Mouse (Mus musculus): Measurements from ENCODE around the gene Gcm1. TPM values are rescaled to one million over a fixed set of nuclear protein-coding genes. Genes with fewer than 3 reads are reported as not detected.

Gcm1 gene
- polyA plus RNA-seq, 1 experiment from 2014 or later, result not detected

DNA sequence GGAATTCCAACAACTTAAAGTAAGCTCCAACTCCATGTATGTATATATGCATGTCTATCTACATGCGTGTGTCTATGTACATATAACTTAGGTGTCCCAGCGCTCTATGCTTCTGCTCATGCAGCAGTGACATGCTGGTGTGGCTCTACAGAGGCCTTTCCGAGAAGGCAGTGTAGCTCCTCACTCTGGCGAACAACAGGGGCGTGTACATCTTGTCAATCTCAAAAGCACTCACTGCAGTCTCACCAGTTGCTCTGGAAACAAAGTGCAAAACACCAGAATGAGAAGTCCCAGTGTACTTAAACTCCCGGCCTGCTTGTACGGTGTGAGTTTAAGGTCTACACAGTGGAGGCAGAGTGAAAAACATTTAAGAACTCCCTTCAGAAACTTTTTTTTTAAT lies 30.1 kb downstream of the Gcm1 start:
- 83% methylated on average over 7 of the region's 7 CpGs for WGBS
- H3K4me1 ChIP-seq, result no peaks in the 10 kb centered on the region
- H3K36me3 ChIP-seq, result peaks cover 52% of the 10 kb centered on the region
- H3K27ac ChIP-seq (replicated peaks), result no peak overlapping the region
- ATAC-seq (ENCODE audit: insufficient number of reproducible peaks, low FRiP score, low TSS enrichment, low read depth), result no peak
- H3K4me2 ChIP-seq (replicated peaks), result no peak overlapping the region
- no peaks in the 10 kb centered on the region for H3K9me3 ChIP-seq (replicated peaks)
- no peak overlapping the region for H3K9ac ChIP-seq
- no peaks in the 10 kb centered on the region for H3K27me3 ChIP-seq
- H3K4me3 ChIP-seq (replicated peaks), result no peak overlapping the region

DNA sequence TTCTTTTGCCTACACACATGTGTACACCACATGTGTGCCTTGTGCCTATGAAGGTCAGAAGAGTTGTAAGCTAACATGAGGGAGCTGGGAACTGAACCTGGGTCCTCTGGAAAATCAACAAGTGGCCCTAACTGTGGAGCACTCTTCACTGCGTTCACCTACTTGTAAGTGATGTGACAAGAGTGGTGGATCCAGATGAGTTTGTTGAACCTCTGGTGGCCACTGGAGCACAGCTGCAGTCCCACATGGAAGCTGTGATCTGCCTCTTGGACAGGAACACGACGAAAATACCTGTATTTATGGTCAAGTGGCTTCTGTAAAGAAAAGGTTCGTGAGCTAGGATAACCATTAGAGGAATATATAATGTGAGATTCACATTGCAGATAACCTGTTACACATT lies 32.6 kb downstream of the Gcm1 start:
- Histone ChIP-seq H3K9me3 (replicated peaks) (no peaks in the 10 kb centered on the region), H3K27me3 (no peaks in the 10 kb centered on the region), H3K4me2 (replicated peaks) (no peak overlapping the region), H3K4me1 (no peaks in the 10 kb centered on the region), H3K27ac (replicated peaks) (no peak overlapping the region), H3K36me3 (peaks cover 60% of the 10 kb centered on the region), H3K9ac (no peak overlapping the region), H3K4me3 (replicated peaks) (no peak overlapping the region)
- no peak for ATAC-seq (ENCODE audit: insufficient number of reproducible peaks, low FRiP score, low TSS enrichment, low read depth)
- 88% methylated on average over 4 of the region's 4 CpGs for WGBS

DNA sequence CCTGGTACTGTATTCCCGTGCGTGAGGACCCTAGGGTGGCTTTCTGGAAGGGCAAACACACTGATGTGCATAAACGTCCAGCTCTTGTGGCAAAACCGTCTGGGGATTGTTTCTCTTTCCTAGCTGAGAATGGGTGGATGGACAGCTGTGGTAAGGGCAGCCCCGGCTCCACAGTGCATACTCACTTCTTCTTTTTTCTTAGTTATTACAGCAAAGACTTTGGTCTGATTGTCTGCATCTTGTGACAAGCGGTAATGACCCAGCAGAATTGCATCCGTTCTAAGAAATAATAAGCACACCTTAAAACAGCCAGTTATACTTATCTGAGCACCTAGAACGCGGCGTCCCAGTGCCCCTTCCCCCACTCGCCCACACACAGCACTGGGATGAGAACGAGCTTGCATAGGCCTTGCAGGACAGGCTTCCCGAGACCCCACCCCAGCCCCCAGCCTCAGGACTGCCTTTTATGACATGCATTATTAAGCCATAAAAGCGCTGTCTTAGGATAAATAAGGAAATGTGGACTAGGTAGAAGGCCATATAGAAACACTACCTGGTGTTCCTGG lies 34.1 kb downstream of the Gcm1 start:
- Histone ChIP-seq H3K4me1 (no peaks in the 10 kb centered on the region), H3K27me3 (no peaks in the 10 kb centered on the region), H3K4me3 (replicated peaks) (no peak overlapping the region), H3K36me3 (peaks cover 61% of the 10 kb centered on the region), H3K9ac (no peak overlapping the region), H3K27ac (replicated peaks) (no peak overlapping the region), H3K9me3 (replicated peaks) (no peaks in the 10 kb centered on the region), H3K4me2 (replicated peaks) (no peak overlapping the region)
- ATAC-seq (ENCODE audit: insufficient number of reproducible peaks, low FRiP score, low TSS enrichment, low read depth), result no peak
- 87% methylated on average over 14 of the region's 14 CpGs for WGBS

DNA sequence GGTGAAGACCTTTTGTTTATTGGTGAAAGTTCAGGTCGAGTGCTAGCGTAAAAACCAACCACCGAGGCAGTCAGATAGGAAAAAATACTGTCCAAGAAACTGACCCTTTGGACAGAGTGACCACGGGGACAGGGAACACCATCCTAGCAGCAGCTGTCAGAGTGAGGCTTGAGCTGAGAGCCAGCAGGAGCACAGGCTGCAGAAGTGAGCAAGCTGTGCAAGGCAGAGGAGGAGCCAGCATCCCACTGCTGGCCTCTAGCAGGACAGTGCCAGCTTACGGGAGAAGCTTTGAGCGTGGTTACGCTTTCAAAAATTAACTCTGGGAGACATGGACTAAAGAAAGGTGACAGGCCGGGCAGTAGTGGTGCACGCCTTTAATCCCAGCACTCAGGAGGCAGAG lies 36.0 kb downstream of the Gcm1 start:
- Histone ChIP-seq H3K27me3 (no peaks in the 10 kb centered on the region), H3K4me2 (replicated peaks) (no peak overlapping the region), H3K36me3 (peaks cover 58% of the 10 kb centered on the region), H3K9me3 (replicated peaks) (no peaks in the 10 kb centered on the region), H3K4me1 (no peaks in the 10 kb centered on the region), H3K27ac (replicated peaks) (no peak overlapping the region), H3K4me3 (replicated peaks) (no peak overlapping the region), H3K9ac (no peak overlapping the region)
- 91% methylated on average over 9 of the region's 9 CpGs for whole genome bisulfite sequencing
- ATAC-seq (ENCODE audit: insufficient number of reproducible peaks, low FRiP score, low TSS enrichment, low read depth), result no peak

DNA sequence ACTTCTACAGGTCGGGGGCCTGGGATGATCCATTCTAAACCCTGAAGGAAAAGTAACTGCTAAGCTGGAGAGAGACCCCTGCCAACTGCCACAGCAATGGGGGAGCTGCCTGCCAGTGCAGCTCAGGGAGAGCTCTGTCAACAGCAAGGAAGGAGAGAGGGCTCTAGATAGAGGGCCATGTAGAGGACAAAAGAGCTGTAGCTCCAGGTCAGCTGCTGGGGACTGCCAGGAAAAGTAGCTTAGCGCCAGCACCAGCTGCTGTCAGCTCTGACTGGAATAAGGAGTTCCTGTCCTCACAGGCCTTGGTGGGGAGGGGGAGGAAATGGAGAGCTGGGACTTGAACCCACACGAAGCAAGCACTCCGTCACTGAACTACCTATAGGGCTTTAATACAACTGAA lies 36.8 kb downstream of the Gcm1 start:
- 61% methylated on average over 4 of the region's 4 CpGs for WGBS
- Histone ChIP-seq H3K9ac (no peak overlapping the region), H3K27me3 (no peaks in the 10 kb centered on the region), H3K9me3 (replicated peaks) (no peaks in the 10 kb centered on the region), H3K27ac (replicated peaks) (no peak overlapping the region), H3K4me2 (replicated peaks) (no peak overlapping the region), H3K36me3 (peaks cover 61% of the 10 kb centered on the region), H3K4me1 (no peaks in the 10 kb centered on the region), H3K4me3 (replicated peaks) (no peak overlapping the region)
- no peak for ATAC-seq (ENCODE audit: insufficient number of reproducible peaks, low FRiP score, low TSS enrichment, low read depth)

DNA sequence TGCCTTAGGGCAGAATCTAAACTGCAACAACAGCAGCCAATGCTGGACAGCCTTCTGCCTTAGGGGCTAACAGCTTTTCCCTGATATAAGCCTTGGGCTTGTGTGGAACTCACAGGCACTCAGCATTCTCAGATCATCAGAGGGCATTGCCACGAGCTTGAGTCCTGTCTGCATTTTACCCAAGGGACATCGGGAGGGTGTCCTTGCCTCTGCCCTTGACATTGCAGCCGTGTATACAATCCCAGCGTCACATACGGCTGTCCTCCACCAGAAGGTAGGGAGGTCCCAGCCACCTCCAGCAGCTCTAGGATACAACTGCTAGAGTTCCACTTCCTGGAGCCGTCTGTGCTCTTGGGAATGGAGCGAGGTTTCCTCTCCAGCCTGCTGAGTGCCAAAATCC lies 37.2 kb downstream of the Gcm1 start:
- H3K27me3 ChIP-seq, result no peaks in the 10 kb centered on the region
- no peak overlapping the region for H3K4me3 ChIP-seq (replicated peaks)
- 82% methylated on average over 7 of the region's 7 CpGs for WGBS
- no peaks in the 10 kb centered on the region for H3K4me1 ChIP-seq
- H3K9ac ChIP-seq, result no peak overlapping the region
- no peak for ATAC-seq (ENCODE audit: insufficient number of reproducible peaks, low FRiP score, low TSS enrichment, low read depth)
- no peak overlapping the region for H3K4me2 ChIP-seq (replicated peaks)
- H3K9me3 ChIP-seq (replicated peaks), result no peaks in the 10 kb centered on the region
- H3K27ac ChIP-seq (replicated peaks), result no peak overlapping the region
- H3K36me3 ChIP-seq, result peaks cover 56% of the 10 kb centered on the region

DNA sequence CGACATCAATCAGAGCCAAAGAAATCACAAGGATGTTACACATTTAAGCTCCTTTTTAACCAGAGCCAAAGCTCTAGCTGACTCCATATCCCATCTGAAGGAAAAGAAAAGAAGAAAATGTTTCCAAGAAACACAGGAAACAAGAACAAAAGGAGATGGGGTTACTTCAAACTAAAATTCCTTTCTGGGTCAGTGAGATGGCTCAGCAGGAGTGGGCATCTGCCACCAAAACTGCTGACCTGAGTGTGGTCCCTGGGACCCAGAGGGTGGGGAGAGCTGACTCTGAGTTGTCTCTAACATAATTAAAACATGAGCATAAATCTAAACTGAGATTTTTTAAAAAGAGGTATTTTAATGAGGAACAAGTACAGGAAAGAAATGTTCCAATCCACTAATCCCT lies 38.2 kb downstream of the Gcm1 start:
- peaks cover 51% of the 10 kb centered on the region for H3K36me3 ChIP-seq
- no peaks in the 10 kb centered on the region for H3K27me3 ChIP-seq
- no peak for ATAC-seq (ENCODE audit: insufficient number of reproducible peaks, low FRiP score, low TSS enrichment, low read depth)
- no peak overlapping the region for H3K27ac ChIP-seq (replicated peaks)
- no peak overlapping the region for H3K4me2 ChIP-seq (replicated peaks)
- H3K9ac ChIP-seq, result no peak overlapping the region
- H3K4me3 ChIP-seq (replicated peaks), result no peak overlapping the region
- 76% methylated on average over 1 of the region's 1 CpGs for WGBS
- H3K4me1 ChIP-seq, result no peaks in the 10 kb centered on the region
- H3K9me3 ChIP-seq (replicated peaks), result no peaks in the 10 kb centered on the region

DNA sequence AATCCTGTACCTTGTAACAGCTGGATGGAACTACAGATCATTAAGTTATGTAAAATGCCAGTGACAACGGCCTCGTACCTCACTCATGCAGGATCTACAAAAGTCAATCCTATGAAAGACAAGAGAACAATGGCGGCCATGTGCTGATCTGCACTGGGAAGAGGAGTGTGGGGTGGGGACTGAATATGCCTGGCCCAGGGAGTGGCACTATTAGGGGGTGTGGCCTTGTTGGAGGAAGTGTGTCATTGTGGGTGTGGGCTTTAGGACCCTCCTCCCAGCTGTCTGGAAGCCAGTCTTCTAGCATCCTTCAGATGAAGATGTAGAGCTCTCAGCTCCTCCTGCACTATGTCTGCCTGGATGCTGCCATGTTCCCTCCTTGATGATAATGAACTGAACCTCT lies 38.9 kb downstream of the Gcm1 start:
- peaks cover 51% of the 10 kb centered on the region for H3K36me3 ChIP-seq
- H3K4me3 ChIP-seq (replicated peaks), result no peak overlapping the region
- no peaks in the 10 kb centered on the region for H3K9me3 ChIP-seq (replicated peaks)
- H3K27me3 ChIP-seq, result no peaks in the 10 kb centered on the region
- H3K27ac ChIP-seq (replicated peaks), result no peak overlapping the region
- H3K9ac ChIP-seq, result no peak overlapping the region
- 96% methylated on average over 3 of the region's 3 CpGs for WGBS
- no peaks in the 10 kb centered on the region for H3K4me1 ChIP-seq
- no peak overlapping the region for H3K4me2 ChIP-seq (replicated peaks)
- ATAC-seq (ENCODE audit: insufficient number of reproducible peaks, low FRiP score, low TSS enrichment, low read depth), result no peak

DNA sequence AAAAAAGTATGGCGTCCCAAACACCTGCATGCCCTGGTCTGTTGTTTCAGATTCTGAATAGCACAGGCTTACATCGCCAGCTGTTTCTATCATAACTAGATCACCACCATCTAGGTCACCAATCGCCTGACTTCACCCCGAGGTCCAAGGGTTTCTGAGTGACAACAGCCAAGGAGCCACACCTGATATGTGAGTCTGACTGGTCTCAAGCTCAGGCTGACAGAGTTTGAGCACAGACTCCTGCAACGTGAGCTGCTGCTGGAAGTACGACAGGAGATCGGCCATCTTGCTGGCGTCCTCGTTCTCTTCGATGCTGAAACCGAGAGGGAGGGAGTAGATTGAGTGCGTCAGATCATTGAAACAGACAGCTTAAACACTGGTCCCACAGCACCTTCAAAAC lies 44.0 kb downstream of the Gcm1 start:
- no peaks in the 10 kb centered on the region for H3K27me3 ChIP-seq
- ATAC-seq (ENCODE audit: insufficient number of reproducible peaks, low FRiP score, low TSS enrichment, low read depth), result no peak
- H3K9ac ChIP-seq, result no peak overlapping the region
- H3K4me3 ChIP-seq (replicated peaks), result no peak overlapping the region
- H3K9me3 ChIP-seq (replicated peaks), result 0 out of 2 replicates have a peak, but pooled peaks cover 3% of the 10 kb centered on the region
- no peaks in the 10 kb centered on the region for H3K4me1 ChIP-seq
- no peak overlapping the region for H3K27ac ChIP-seq (replicated peaks)
- WGBS, result 90% methylated on average over 12 of the region's 12 CpGs
- peaks cover 65% of the 10 kb centered on the region for H3K36me3 ChIP-seq
- no peak overlapping the region for H3K4me2 ChIP-seq (replicated peaks)

DNA sequence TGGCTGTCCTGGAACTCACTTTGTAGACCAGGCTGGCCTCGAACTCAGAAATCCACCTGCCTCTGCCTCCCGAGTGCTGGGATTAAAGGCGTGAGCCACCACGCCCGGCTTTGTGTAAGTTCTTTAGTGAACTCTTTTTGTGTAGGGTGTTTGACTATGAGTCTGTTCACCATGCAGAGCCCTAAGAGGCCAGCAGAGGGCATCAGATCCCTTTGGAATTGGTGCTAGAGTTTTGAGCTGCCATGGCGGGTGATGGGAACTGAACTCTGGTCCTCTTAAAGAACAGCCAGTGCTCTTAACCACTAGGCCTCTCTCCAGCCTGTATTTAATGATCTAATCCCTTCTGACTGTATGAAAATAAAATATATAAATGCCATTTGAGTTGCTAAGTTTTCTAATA lies 44.7 kb downstream of the Gcm1 start:
- WGBS, result over 99% methylated on average over 6 of the region's 6 CpGs
- H3K36me3 ChIP-seq, result peaks cover 71% of the 10 kb centered on the region
- H3K4me3 ChIP-seq (replicated peaks), result no peak overlapping the region
- no peaks in the 10 kb centered on the region for H3K27me3 ChIP-seq
- H3K4me2 ChIP-seq (replicated peaks), result no peak overlapping the region
- H3K27ac ChIP-seq (replicated peaks), result no peak overlapping the region
- no peak overlapping the region for H3K9ac ChIP-seq
- no peaks in the 10 kb centered on the region for H3K4me1 ChIP-seq
- 0 out of 2 replicates have a peak, but pooled peaks cover 3% of the 10 kb centered on the region for H3K9me3 ChIP-seq (replicated peaks)
- no peak for ATAC-seq (ENCODE audit: insufficient number of reproducible peaks, low FRiP score, low TSS enrichment, low read depth)

DNA sequence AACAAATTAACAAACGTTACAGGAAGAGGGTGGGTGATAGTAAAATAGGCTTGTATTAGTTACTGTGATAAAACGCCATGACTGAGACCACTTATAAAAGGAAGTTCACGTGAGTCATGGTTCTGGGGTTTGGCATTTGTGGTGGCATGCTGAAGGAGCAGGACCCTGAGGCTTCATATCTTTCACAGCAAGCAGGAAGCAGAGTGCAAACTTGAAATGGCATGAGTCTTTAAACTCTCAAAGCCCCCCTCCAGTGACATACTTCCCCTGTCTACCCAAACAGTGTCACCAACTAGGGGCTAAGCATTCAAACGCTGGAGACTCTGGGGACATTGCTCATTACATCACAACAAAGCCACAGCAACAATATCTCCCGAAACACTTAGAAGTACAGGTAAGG lies 49.2 kb downstream of the Gcm1 start:
- H3K27me3 ChIP-seq, result no peaks in the 10 kb centered on the region
- ATAC-seq (ENCODE audit: insufficient number of reproducible peaks, low FRiP score, low TSS enrichment, low read depth), result no peak
- H3K9ac ChIP-seq, result no peak overlapping the region
- H3K27ac ChIP-seq (replicated peaks), result no peak overlapping the region
- peaks cover 53% of the 10 kb centered on the region for H3K36me3 ChIP-seq
- H3K4me3 ChIP-seq (replicated peaks), result no peak overlapping the region
- H3K9me3 ChIP-seq (replicated peaks), result 0 out of 2 replicates have a peak, but pooled peaks cover 3% of the 10 kb centered on the region
- peaks cover 6% of the 10 kb centered on the region; the same call in 1 of the 2 replicates for H3K4me1 ChIP-seq
- H3K4me2 ChIP-seq (replicated peaks), result no peak overlapping the region
- WGBS, result 70% methylated on average over 5 of the region's 5 CpGs

DNA sequence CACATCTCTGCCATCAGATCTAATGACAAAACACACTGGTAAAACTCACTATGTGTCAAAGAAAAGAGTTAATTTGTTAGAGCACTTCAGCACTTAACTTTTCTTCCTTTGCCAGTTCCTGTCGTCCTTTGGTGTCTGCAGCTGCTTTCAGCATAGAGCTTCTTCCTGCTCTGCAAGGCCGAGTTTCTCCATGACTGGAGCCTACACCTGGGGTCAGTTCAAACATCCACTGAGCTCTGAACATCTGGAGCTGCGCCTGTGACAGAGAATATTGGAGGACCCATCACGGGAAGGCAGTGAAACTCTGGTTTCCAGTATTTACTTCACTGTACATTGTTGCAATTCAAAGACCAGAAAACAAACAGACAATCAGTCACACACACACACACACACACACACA lies 49.7 kb downstream of the Gcm1 start:
- peaks cover 51% of the 10 kb centered on the region for H3K36me3 ChIP-seq
- peaks cover 6% of the 10 kb centered on the region; the same call in 1 of the 2 replicates for H3K4me1 ChIP-seq
- no peak for ATAC-seq (ENCODE audit: insufficient number of reproducible peaks, low FRiP score, low TSS enrichment, low read depth)
- H3K9me3 ChIP-seq (replicated peaks), result 0 out of 2 replicates have a peak, but pooled peaks cover 3% of the 10 kb centered on the region
- no peaks in the 10 kb centered on the region for H3K27me3 ChIP-seq
- no peak overlapping the region for H3K4me3 ChIP-seq (replicated peaks)
- H3K27ac ChIP-seq (replicated peaks), result no peak overlapping the region
- WGBS, result 63% methylated on average over 4 of the region's 4 CpGs
- H3K4me2 ChIP-seq (replicated peaks), result no peak overlapping the region
- no peak overlapping the region for H3K9ac ChIP-seq

Data from embryonic facial prominence, embryonic 15.5 days (tissue).